Mouse (Mus musculus): ENCODE measurements around the gene Sap30l. TPM values are rescaled to one million over a fixed set of nuclear protein-coding genes. Genes with fewer than 3 reads are reported as not detected.
"Not testable (repeated sequence)": the region's sequence is repeated elsewhere in the genome, so short reads cannot be mapped to it uniquely, and the experiment has no call there.

The Sap30l gene
- total RNA-seq, 2 experiments from 2014 or later, result 14.0 to 21.9 TPM

DNA sequence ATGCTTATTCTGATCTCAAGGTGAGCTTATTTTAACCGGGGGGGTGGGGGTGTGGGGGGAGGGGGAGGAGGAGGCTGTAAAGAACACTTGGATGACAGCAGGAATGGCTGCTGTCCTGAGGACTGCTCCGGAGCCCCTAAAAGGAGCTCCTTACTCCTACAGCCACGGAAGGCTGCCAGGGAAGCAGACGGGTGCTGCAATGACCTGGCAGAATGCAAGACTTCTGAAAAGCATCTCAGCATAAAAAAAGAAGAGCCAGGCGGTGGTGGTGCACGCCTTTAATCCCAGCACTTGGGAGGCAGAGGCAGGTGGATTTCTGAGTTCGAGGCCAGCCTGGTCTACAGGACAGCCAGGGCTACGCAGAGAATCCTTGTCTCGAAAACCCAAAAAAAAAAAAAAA, 3.6 kb upstream of the Sap30l start:
- ATAC-seq (replicated peaks; ENCODE audit: poor library complexity, severe bottlenecking), result no peak

DNA sequence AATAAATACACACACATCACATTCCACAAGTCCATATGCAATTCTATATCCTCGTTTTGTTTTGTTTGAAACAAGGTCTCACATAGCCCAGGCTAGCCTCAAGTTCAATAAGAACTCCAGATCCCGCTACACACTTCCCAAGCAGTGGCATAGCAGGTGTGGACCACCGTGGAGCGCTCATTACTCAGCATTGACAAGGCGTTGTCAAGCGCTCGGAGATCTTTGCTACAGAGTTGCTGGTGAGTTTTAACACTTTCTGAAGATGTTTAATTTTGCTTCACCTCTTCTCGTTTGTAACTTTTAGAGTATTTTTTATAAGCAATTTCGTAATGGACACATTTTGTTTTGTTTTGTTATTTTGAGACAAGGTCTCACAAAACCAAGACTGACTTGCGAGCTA, 2.0 kb upstream of the Sap30l start:
- no peak for ATAC-seq (replicated peaks; ENCODE audit: poor library complexity, severe bottlenecking)

GRCm38 (mm10) chr11:57800266-57800951, 1.0 kb upstream of the Sap30l start:
- ATAC-seq (replicated peaks; ENCODE audit: poor library complexity, severe bottlenecking), result peak; percentile 23

DNA sequence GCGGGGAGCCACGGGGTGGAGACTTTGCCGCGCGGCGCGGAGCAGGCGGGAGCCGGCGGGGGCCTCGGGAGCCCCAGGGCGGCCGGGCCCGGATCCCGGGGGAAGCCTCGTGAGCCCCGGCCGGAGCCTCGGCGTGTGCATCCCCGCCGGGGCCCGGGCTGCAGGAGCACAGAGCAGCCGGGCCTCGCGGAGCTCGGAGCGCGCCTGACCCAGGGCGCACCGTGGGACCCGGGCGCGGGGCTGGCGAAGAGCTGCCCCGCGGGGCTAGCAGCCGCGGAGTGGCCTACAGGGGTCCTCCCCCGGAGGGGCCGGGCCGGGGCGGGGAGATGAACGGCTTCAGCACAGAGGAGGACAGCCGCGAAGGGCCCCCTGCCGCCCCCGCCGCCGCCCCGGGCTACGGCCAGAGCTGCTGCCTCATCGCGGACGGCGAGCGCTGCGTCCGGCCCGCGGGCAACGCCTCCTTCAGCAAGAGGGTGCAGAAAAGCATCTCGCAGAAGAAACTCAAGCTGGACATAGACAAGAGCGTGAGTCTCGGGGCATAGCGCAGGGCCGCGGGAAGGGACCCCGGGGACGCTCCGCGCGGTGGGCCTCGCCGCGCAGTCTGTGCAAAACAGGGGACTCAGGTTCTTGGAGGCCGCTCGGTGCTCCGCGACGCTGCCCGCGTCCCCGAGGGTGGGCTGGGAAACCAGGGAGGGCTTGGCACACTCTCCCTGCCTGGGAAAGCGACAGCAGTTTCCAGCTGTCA, 501 bp downstream of the Sap30l start:
- ATAC-seq (replicated peaks; ENCODE audit: poor library complexity, severe bottlenecking), result no peak

- no peak for ATAC-seq (replicated peaks; ENCODE audit: poor library complexity, severe bottlenecking)
Observed at GRCm38 (mm10) chr11:57802511-57802870, 1.1 kb downstream of the Sap30l start.

DNA sequence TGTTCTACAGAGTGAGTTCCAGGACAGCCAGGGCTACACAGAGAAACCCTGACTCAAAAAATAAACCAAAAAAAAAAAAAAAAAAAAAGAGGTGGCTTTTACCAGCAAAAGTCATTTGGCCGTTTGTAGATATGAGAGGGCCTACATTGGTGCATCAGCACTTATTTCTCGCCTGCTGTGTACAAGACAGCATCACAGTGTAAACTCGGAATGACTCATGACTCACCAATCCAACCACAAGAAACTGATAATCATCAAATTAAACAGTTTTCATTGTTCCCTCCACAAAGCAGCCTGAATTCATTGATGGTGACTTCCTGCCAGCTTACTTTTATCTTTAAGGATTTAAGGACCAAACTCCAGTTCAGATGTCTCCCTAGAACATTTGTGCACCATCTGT, 3.6 kb downstream of the Sap30l start:
- no peak for ATAC-seq (replicated peaks; ENCODE audit: poor library complexity, severe bottlenecking)

GRCm38 (mm10) chr11:57809017-57809731, 7.7 kb downstream of the Sap30l start:
- ATAC-seq (replicated peaks; ENCODE audit: poor library complexity, severe bottlenecking), result no peak

- no peak for ATAC-seq (replicated peaks; ENCODE audit: poor library complexity, severe bottlenecking)
Observed at GRCm38 (mm10) chr11:57809732-57810098, 8.3 kb downstream of the Sap30l start.

- ATAC-seq (replicated peaks; ENCODE audit: poor library complexity, severe bottlenecking), result no peak
Observed at GRCm38 (mm10) chr11:57811006-57811405, 9.6 kb downstream of the Sap30l start.

DNA sequence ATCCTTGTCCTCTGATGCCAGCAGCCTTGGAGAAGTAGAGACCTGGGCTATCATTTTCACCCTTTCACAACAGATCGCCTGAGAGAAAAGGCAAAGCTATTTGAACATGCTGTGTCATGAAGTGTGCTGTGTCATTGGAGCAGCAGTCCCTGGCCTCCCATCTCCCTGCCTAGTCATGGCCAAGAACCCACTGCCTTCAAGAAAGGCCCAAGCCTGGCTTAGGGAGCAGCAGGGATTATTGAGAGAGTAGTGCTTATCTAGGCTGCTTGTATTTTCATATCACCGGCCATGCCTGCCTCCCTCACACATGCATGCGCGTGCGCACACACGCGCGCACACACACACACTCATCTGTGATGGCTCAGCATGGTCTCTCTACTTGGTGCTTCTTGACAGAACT, 10.8 kb downstream of the Sap30l start:
- no peak for ATAC-seq (replicated peaks; ENCODE audit: poor library complexity, severe bottlenecking)

- no peak for ATAC-seq (replicated peaks; ENCODE audit: poor library complexity, severe bottlenecking)
Observed at GRCm38 (mm10) chr11:57813641-57814040, 12.2 kb downstream of the Sap30l start.

- ATAC-seq (replicated peaks; ENCODE audit: poor library complexity, severe bottlenecking), result no peak
Observed at GRCm38 (mm10) chr11:57818189-57818588, 16.8 kb downstream of the Sap30l start.

- ATAC-seq (replicated peaks; ENCODE audit: poor library complexity, severe bottlenecking), result peak; percentile 75
Observed at GRCm38 (mm10) chr11:57819999-57820581, 18.7 kb downstream of the Sap30l start.

- ATAC-seq (replicated peaks; ENCODE audit: poor library complexity, severe bottlenecking), result not testable (repeated sequence)
Observed at GRCm38 (mm10) chr11:57823159-57823558, 21.7 kb downstream of the Sap30l start.

GRCm38 (mm10) chr11:57823714-57824113, 22.3 kb downstream of the Sap30l start:
- ATAC-seq (replicated peaks; ENCODE audit: poor library complexity, severe bottlenecking), result no peak

GRCm38 (mm10) chr11:57825234-57825633, 23.8 kb downstream of the Sap30l start:
- ATAC-seq (replicated peaks; ENCODE audit: poor library complexity, severe bottlenecking), result peak; percentile 53; the same call in 1 of the 2 replicates

GRCm38 (mm10) chr11:57827048-57827914, 25.8 kb downstream of the Sap30l start:
- ATAC-seq (replicated peaks; ENCODE audit: poor library complexity, severe bottlenecking), result peak; percentile 23; the same call in 1 of the 2 replicates

- ATAC-seq (replicated peaks; ENCODE audit: poor library complexity, severe bottlenecking), result peak; percentile 40
Observed at GRCm38 (mm10) chr11:57827915-57828545, 26.6 kb downstream of the Sap30l start.

Measured in granulocyte monocyte progenitor cell, adult 5-6 weeks (primary cell).